Mouse (Mus musculus) ES-E14 (cell line): ENCODE results near the gene Hectd1. TPM values are rescaled to one million over a fixed set of nuclear protein-coding genes. Genes with fewer than 3 reads are reported as not detected.

Experiments
- DNase-seq: peaks from one replicate; pipeline ENCODE4 v3.0.0-alpha.2; 2013; ENCODE audit warnings: low read depth, low spot score
- H3K27ac ChIP-seq: 2 replicates; pipeline ENCODE4 v1.5.1; 2012; ENCODE audit warnings: low read depth, mild to moderate bottlenecking, low read length, moderate library complexity, mixed read lengths; ENCODE audit not compliant: poor library complexity, insufficient read depth, severe bottlenecking
- H3K36me3 ChIP-seq: 2 replicates; pipeline ENCODE4 v1.6.1; 2012; ENCODE audit warnings: mild to moderate bottlenecking, low read length, moderate library complexity, mixed read lengths; ENCODE audit not compliant: control insufficient read depth, poor library complexity, insufficient read depth, severe bottlenecking
- H3K4me1 ChIP-seq, 2 experiments: fragments of 150-350 bp in 1 of 2; sonication (generic) in 1 of 2; 2 replicates each; pipeline ENCODE4 v1.6.1; 2012; ENCODE audit warnings: low read length in 2 of 2, mild to moderate bottlenecking in 1 of 2, mixed read lengths in 1 of 2; ENCODE audit not compliant: control insufficient read depth in 2 of 2, insufficient read depth in 2 of 2, poor library complexity in 1 of 2
- H3K4me3 ChIP-seq, 2 experiments: fragments of 150-350 bp in 1 of 2; sonication (generic) in 1 of 2; 2 replicates each; pipeline ENCODE4 v1.5.1; 2012; ENCODE audit warnings: low read length in 2 of 2, low read depth in 1 of 2, mild to moderate bottlenecking in 1 of 2, mixed read lengths in 1 of 2; ENCODE audit not compliant: insufficient read depth in 1 of 2, poor library complexity in 1 of 2, severe bottlenecking in 1 of 2
- H3K9ac ChIP-seq: 2 replicates; pipeline ENCODE4 v1.6.1; 2012; ENCODE audit warnings: low read depth, mild to moderate bottlenecking, low read length, mixed read lengths; ENCODE audit not compliant: poor library complexity, insufficient read depth, severe bottlenecking
- H3K9me3 ChIP-seq: fragments of 150-350 bp; sonication (generic); 2 replicates; pipeline ENCODE4 v1.6.1; 2012; ENCODE audit warnings: low read depth, mild to moderate bottlenecking, low read length; ENCODE audit not compliant: control insufficient read depth, insufficient read depth
- CHD2 ChIP-seq: IDR thresholded peaks from 2 replicates; pipeline ENCODE4 v1.6.1; 2014; ENCODE audit warnings: mild to moderate bottlenecking, low read depth, low read length, inconsistent platforms
- HCFC1 ChIP-seq: IDR thresholded peaks from 2 replicates; pipeline ENCODE4 v1.6.1; 2012; ENCODE audit warnings: low read length, inconsistent platforms, borderline replicate concordance; ENCODE audit not compliant: insufficient read depth
- MAFK ChIP-seq: IDR thresholded peaks from 2 replicates; pipeline ENCODE4 v1.6.1; 2014; ENCODE audit warnings: mild to moderate bottlenecking, low read depth, low read length, inconsistent platforms; ENCODE audit not compliant: insufficient read depth
- ZC3H11A ChIP-seq: IDR thresholded peaks from 2 replicates; pipeline ENCODE4 v1.6.1; 2012; ENCODE audit warnings: low read depth, mild to moderate bottlenecking, inconsistent platforms, low read length, borderline replicate concordance
- ZNF384 ChIP-seq: IDR thresholded peaks from 2 replicates; pipeline ENCODE4 v1.6.1; 2012; ENCODE audit warnings: low read depth, low read length, inconsistent platforms
- in situ Hi-C, 2 experiments: fragments of 600-800 bp; cut with MboI; formaldehyde crosslinking; loops; one replicate each; pipeline ENCODE4 v1.15.1; 2025; ENCODE audit warnings: low sequenced_read_pairs in 2 of 2, inconsistent platforms in 1 of 2; ENCODE audit not compliant: unreplicated experiment in 2 of 2
- total RNA-seq: library from RNA; depleted of rRNA; stranded (reverse); fragments of 300-350 nt; gene quantifications from 2 replicates; pipeline ENCODE4 v1.2.3, GENCODE M21; 2012

Gene Hectd1
- total RNA-seq, 1 experiment: 45.1 TPM

- Histone ChIP-seq H3K4me1 (peaks cover 5 to 10% of the 10 kb centered on the region in 2 experiments; a peak in 3 of 4 replicates), H3K9me3 (no peaks in the 10 kb centered on the region), H3K4me3 (peak overlapping the region; percentile 17 to 58; a peak in 3 of 4 replicates), H3K9ac (no peak overlapping the region; the same call in 1 of the 2 replicates), H3K36me3 (no peaks in the 10 kb centered on the region), H3K27ac (peak overlapping the region; percentile 77; the same call in 1 of the 2 replicates)
- TF ChIP-seq ZNF384 (no peak), HCFC1 (peak; percentile 73; the same call in 1 of the 2 replicates), ZC3H11A (no peak), MAFK (no peak), CHD2 (no peak)
- peak; percentile 47 for DNase-seq
- in situ Hi-C loops: no loop called here
These were observed 29.0 kb upstream of the Hectd1 start for GRCm38 (mm10) chr12:51858134-51859028.

GRCm38 (mm10) chr12:51856768-51857295 is 27.5 kb upstream of the Hectd1 start:
- no peaks in the 10 kb centered on the region for H3K36me3 ChIP-seq
- in situ Hi-C loops: no loop called here
- no peak for TF ChIP-seq ZC3H11A
- no peak for TF ChIP-seq MAFK
- TF ChIP-seq ZNF384: no peak
- TF ChIP-seq CHD2: no peak
- no peak for TF ChIP-seq HCFC1
- no peak for DNase-seq
- H3K4me1 ChIP-seq: peaks cover 5 to 10% of the 10 kb centered on the region in 2 experiments; a peak in 3 of 4 replicates
- H3K4me3 ChIP-seq: no peak overlapping the region
- H3K9me3 ChIP-seq: no peaks in the 10 kb centered on the region
- no peak overlapping the region for H3K9ac ChIP-seq
- no peak overlapping the region for H3K27ac ChIP-seq

DNA sequence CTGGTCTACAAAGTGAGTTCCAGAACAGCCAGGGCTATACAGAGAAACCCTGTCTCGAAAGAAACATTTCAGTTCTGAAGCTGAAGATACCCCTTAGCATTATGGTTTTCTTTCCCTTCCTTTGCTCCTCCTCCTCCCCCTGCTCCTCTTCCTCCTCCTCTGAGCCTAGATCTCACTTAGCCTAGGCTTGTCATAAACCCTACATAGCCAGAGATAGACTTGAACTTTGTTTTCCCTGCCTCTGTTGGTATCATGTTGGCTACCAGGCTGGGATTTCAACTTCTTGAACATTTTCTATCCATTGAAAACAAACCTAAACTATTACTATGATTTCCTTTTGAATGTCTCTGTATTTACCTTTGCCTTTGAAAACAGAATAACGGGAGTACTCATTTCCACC is 26.5 kb upstream of the Hectd1 start:
- no peaks in the 10 kb centered on the region for H3K9me3 ChIP-seq

GRCm38 (mm10) chr12:51855453-51855852 is 26.1 kb upstream of the Hectd1 start:
- Histone ChIP-seq H3K27ac (no peak overlapping the region), H3K9ac (no peak overlapping the region), H3K36me3 (no peaks in the 10 kb centered on the region), H3K4me1 (peaks cover 5 to 10% of the 10 kb centered on the region in 2 experiments; a peak in 3 of 4 replicates), H3K9me3 (no peaks in the 10 kb centered on the region), H3K4me3 (no peak overlapping the region)
- TF ChIP-seq MAFK (no peak), ZC3H11A (no peak), CHD2 (no peak)
- no peak for DNase-seq
- in situ Hi-C loops: no loop called here

More for the DNA sequence above, 26.5 kb upstream of the Hectd1 start:
- TF ChIP-seq HCFC1 (no peak), CHD2 (no peak), ZNF384 (no peak), MAFK (no peak), ZC3H11A (no peak)
- Histone ChIP-seq H3K36me3 (no peaks in the 10 kb centered on the region), H3K27ac (no peak overlapping the region), H3K9ac (no peak overlapping the region), H3K4me3 (no peak overlapping the region), H3K4me1 (peaks cover 5 to 10% of the 10 kb centered on the region in 2 experiments; a peak in 3 of 4 replicates)
- in situ Hi-C loops: no loop called here
- no peak for DNase-seq
